Mouse (Mus musculus): ENCODE data around the gene Tmem265. TPM values are rescaled to one million over a fixed set of nuclear protein-coding genes. Genes with fewer than 3 reads are reported as not detected.
A peak's percentile ranks its signal among the peaks of the same experiment; 100 is the strongest.

The Tmem265 gene
- total and polyA plus RNA-seq, 2 experiments from 2014 or later: 2.4 to 7.7 TPM

GRCm38 (mm10) chr7:127588901-127589300, 27.7 kb downstream of the Tmem265 start:
- peak overlapping the region; percentile 74 for H3K9ac ChIP-seq
- TF ChIP-seq CTCF (IDR thresholded peaks at IDR 0.05; ENCODE audit: low read depth): no peak
- peak overlapping the region; percentile 51 for H3K27ac ChIP-seq (ENCODE audit: low read depth, low read length)
- ATAC-seq (no peak), DNase-seq (no peak)
- H3K36me3 ChIP-seq (ENCODE audit: insufficient read depth): peaks cover 46% of the 10 kb centered on the region
- H3K9me3 ChIP-seq (ENCODE audit: low read length): no peaks in the 10 kb centered on the region
- 5% methylated on average over 29 of the region's 29 CpGs for whole genome bisulfite sequencing
- no peaks in the 10 kb centered on the region for H3K4me1 ChIP-seq (ENCODE audit: insufficient read depth)
- H3K27me3 ChIP-seq (ENCODE audit: insufficient read depth, low read length): no peaks in the 10 kb centered on the region
- peak overlapping the region; percentile 82 for H3K4me3 ChIP-seq (ENCODE audit: low read depth, low read length)
- H3K4me2 ChIP-seq (ENCODE audit: low read depth): peak overlapping the region; percentile 76

GRCm38 (mm10) chr7:127589637-127590036, 28.4 kb downstream of the Tmem265 start:
- Histone ChIP-seq H3K27me3 (ENCODE audit: insufficient read depth, low read length) (no peaks in the 10 kb centered on the region), H3K27ac (ENCODE audit: low read depth, low read length) (no peak overlapping the region), H3K9me3 (ENCODE audit: low read length) (no peaks in the 10 kb centered on the region), H3K36me3 (ENCODE audit: insufficient read depth) (peaks cover 52% of the 10 kb centered on the region), H3K4me1 (ENCODE audit: insufficient read depth) (no peaks in the 10 kb centered on the region), H3K4me2 (ENCODE audit: low read depth) (peak overlapping the region; percentile 76), H3K9ac (no peak overlapping the region), H3K4me3 (ENCODE audit: low read depth, low read length) (peak overlapping the region; percentile 82)
- TF ChIP-seq CTCF (IDR thresholded peaks at IDR 0.05; ENCODE audit: low read depth): no peak
- DNase-seq (no peak), ATAC-seq (no peak)
- 93% methylated on average over 9 of the region's 9 CpGs for WGBS

GRCm38 (mm10) chr7:127591108-127591507, 29.9 kb downstream of the Tmem265 start:
- H3K4me2 ChIP-seq (ENCODE audit: low read depth): no peak overlapping the region
- no peaks in the 10 kb centered on the region for H3K4me1 ChIP-seq (ENCODE audit: insufficient read depth)
- no peaks in the 10 kb centered on the region for H3K9me3 ChIP-seq (ENCODE audit: low read length)
- TF ChIP-seq CTCF (IDR thresholded peaks at IDR 0.05; ENCODE audit: low read depth): no peak
- H3K9ac ChIP-seq: no peak overlapping the region
- H3K27me3 ChIP-seq (ENCODE audit: insufficient read depth, low read length): no peaks in the 10 kb centered on the region
- no peak overlapping the region for H3K27ac ChIP-seq (ENCODE audit: low read depth, low read length)
- no peak for ATAC-seq
- H3K4me3 ChIP-seq (ENCODE audit: low read depth, low read length): no peak overlapping the region
- peaks cover 63% of the 10 kb centered on the region for H3K36me3 ChIP-seq (ENCODE audit: insufficient read depth)
- DNase-seq: no peak
- 84% methylated on average over 10 of the region's 10 CpGs for WGBS

- no peak for DNase-seq
- 89% methylated on average over 14 of the region's 14 CpGs for WGBS
- H3K4me1 ChIP-seq (ENCODE audit: insufficient read depth): no peaks in the 10 kb centered on the region
- no peaks in the 10 kb centered on the region for H3K9me3 ChIP-seq (ENCODE audit: low read length)
- no peak for TF ChIP-seq CTCF (IDR thresholded peaks at IDR 0.05; ENCODE audit: low read depth)
- peaks cover 78% of the 10 kb centered on the region for H3K36me3 ChIP-seq (ENCODE audit: insufficient read depth)
- H3K4me3 ChIP-seq (ENCODE audit: low read depth, low read length): no peak overlapping the region
- no peak for ATAC-seq
- no peak overlapping the region for H3K9ac ChIP-seq
- H3K27ac ChIP-seq (ENCODE audit: low read depth, low read length): no peak overlapping the region
- no peaks in the 10 kb centered on the region for H3K27me3 ChIP-seq (ENCODE audit: insufficient read depth, low read length)
- no peak overlapping the region for H3K4me2 ChIP-seq (ENCODE audit: low read depth)
These were observed 31.4 kb downstream of the Tmem265 start for GRCm38 (mm10) chr7:127592575-127592974.

GRCm38 (mm10) chr7:127596747-127597146, 35.6 kb downstream of the Tmem265 start:
- Histone ChIP-seq H3K9me3 (ENCODE audit: low read length) (no peaks in the 10 kb centered on the region), H3K9ac (no peak overlapping the region), H3K27me3 (ENCODE audit: insufficient read depth, low read length) (no peaks in the 10 kb centered on the region), H3K4me1 (ENCODE audit: insufficient read depth) (no peaks in the 10 kb centered on the region), H3K4me2 (ENCODE audit: low read depth) (no peak overlapping the region), H3K27ac (ENCODE audit: low read depth, low read length) (no peak overlapping the region), H3K4me3 (ENCODE audit: low read depth, low read length) (no peak overlapping the region), H3K36me3 (ENCODE audit: insufficient read depth) (peaks cover 95% of the 10 kb centered on the region)
- TF ChIP-seq CTCF (IDR thresholded peaks at IDR 0.05; ENCODE audit: low read depth): no peak
- no peak for DNase-seq
- WGBS: 94% methylated on average over 17 of the region's 17 CpGs
- ATAC-seq: no peak

GRCm38 (mm10) chr7:127600612-127601011, 39.4 kb downstream of the Tmem265 start:
- 96% methylated on average over 7 of the region's 7 CpGs for WGBS
- H3K9me3 ChIP-seq (ENCODE audit: low read length): no peaks in the 10 kb centered on the region
- H3K36me3 ChIP-seq (ENCODE audit: insufficient read depth): peaks cover 85% of the 10 kb centered on the region
- DNase-seq: no peak
- no peak overlapping the region for H3K27ac ChIP-seq (ENCODE audit: low read depth, low read length)
- TF ChIP-seq CTCF (IDR thresholded peaks at IDR 0.05; ENCODE audit: low read depth): no peak
- H3K9ac ChIP-seq: no peak overlapping the region
- H3K4me1 ChIP-seq (ENCODE audit: insufficient read depth): no peaks in the 10 kb centered on the region
- no peaks in the 10 kb centered on the region for H3K27me3 ChIP-seq (ENCODE audit: insufficient read depth, low read length)
- H3K4me3 ChIP-seq (ENCODE audit: low read depth, low read length): no peak overlapping the region
- ATAC-seq: no peak
- no peak overlapping the region for H3K4me2 ChIP-seq (ENCODE audit: low read depth)

GRCm38 (mm10) chr7:127601735-127602134, 40.5 kb downstream of the Tmem265 start:
- peaks cover 80% of the 10 kb centered on the region for H3K36me3 ChIP-seq (ENCODE audit: insufficient read depth)
- 85% methylated on average over 4 of the region's 4 CpGs for WGBS
- no peak for TF ChIP-seq CTCF (IDR thresholded peaks at IDR 0.05; ENCODE audit: low read depth)

More at GRCm38 (mm10) chr7:127601735-127602134, 40.5 kb downstream of the Tmem265 start:
- ATAC-seq (no peak), DNase-seq (no peak)
- Histone ChIP-seq H3K4me3 (ENCODE audit: low read depth, low read length) (no peak overlapping the region), H3K9ac (no peak overlapping the region), H3K27me3 (ENCODE audit: insufficient read depth, low read length) (no peaks in the 10 kb centered on the region), H3K4me2 (ENCODE audit: low read depth) (no peak overlapping the region), H3K27ac (ENCODE audit: low read depth, low read length) (no peak overlapping the region), H3K9me3 (ENCODE audit: low read length) (no peaks in the 10 kb centered on the region), H3K4me1 (ENCODE audit: insufficient read depth) (no peaks in the 10 kb centered on the region)
